Mouse (Mus musculus): ENCODE data around the gene Serp2. TPM values are rescaled to one million over a fixed set of nuclear protein-coding genes. Genes with fewer than 3 reads are reported as not detected.

Serp2 gene
- polyA plus RNA-seq, 1 experiment = 6.1 TPM

DNA sequence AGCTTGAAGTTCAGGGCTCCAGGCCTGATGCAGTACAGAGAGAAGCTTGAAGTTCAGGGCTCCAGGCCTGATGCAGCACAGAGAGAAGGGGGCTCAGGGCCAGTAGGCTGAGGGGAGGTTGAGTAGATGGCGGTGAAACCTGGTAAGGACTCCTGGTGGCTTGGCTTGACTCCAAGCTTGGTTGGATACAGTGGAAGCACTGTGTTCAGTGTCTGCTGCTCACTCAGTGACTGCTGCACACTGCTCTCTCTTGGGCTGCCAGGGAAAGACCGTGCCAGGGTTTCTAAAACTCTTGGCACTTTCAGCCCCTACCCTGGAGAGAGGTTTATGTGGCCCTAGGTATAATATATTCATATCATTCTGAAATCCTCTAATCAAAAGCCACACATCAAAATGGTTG lies 67.6 kb downstream of the Serp2 start:
- H3K27ac ChIP-seq (ENCODE audit: insufficient read depth, low read length) = 0 out of 2 replicates have a peak overlapping the region, but pooled peaks have one; percentile 13
- no peak overlapping the region for H3K4me3 ChIP-seq (ENCODE audit: low read depth, low read length)
- H3K9ac ChIP-seq (ENCODE audit: low read depth, poor library complexity, severe bottlenecking) = no peak overlapping the region
- no peaks in the 10 kb centered on the region for H3K9me3 ChIP-seq (replicated peaks; ENCODE audit: control insufficient read depth, insufficient read depth, low read length, poor library complexity, severe bottlenecking)
- no peaks in the 10 kb centered on the region for H3K36me3 ChIP-seq (ENCODE audit: control insufficient read depth, insufficient read depth, low read length, poor library complexity, severe bottlenecking)
- H3K27me3 ChIP-seq (ENCODE audit: control insufficient read depth, insufficient read depth, low read length, poor library complexity, severe bottlenecking) = no peaks in the 10 kb centered on the region
- H3K4me1 ChIP-seq (ENCODE audit: control insufficient read depth, insufficient read depth, low read length) = peaks cover 3% of the 10 kb centered on the region
- TF ChIP-seq POLR2A (IDR thresholded peaks at IDR 0.05; ENCODE audit: insufficient read depth, low read length) (no peak), CTCF (IDR thresholded peaks at IDR 0.05; ENCODE audit: low read depth, low read length) (no peak), EP300 (IDR thresholded peaks at IDR 0.05; ENCODE audit: insufficient read depth, low read depth, low read length) (no peak)

DNA sequence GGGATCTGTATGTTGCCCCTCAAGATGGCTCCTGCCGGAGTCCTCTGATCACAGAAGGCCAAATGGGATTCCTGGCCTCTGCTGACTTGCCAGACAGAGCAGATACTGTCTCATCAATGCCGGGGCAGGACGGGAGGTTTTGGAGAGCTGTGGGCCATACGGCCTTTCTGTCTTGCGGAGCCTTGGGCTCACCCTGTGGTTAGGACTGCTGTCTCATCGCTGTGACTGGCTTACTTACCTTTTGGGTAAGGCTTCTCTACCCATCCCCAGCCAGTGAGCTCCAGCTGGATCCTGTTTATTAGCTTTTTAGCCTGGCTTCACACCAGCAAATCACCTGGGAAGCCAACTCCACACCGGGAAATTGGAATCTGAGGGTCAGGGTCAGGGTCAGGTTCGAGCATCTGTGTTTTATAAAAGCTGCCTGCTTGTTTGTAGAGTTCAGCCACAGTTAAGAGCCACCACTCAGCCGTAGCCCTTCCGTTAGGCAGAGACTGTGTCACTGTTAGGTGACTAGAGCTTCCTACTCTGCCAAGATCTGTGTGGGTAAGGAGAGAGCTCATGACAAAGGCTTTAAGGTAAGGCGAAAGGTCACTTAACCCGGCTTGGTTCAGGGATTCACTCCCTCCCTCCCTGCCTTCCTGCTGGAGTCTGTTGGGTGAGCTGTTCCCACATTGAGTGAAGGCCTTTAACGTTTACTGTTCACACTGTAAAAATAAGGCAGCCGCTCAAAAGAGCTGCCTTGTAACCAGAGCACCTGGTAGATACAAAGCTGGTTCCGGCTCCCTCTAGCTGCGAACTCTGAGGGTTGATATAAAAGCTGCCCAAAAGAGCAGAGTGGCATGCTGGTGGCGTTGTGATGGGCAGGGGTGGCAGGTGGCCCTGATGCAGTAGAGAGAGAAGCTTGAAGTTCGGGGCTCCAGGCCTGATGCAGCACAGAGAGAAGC lies 68.3 kb downstream of the Serp2 start:
- Histone ChIP-seq H3K27ac (ENCODE audit: insufficient read depth, low read length) (peak overlapping the region; percentile 83), H3K36me3 (ENCODE audit: control insufficient read depth, insufficient read depth, low read length, poor library complexity, severe bottlenecking) (no peaks in the 10 kb centered on the region), H3K9ac (ENCODE audit: low read depth, poor library complexity, severe bottlenecking) (peak overlapping the region; percentile 41), H3K27me3 (ENCODE audit: control insufficient read depth, insufficient read depth, low read length, poor library complexity, severe bottlenecking) (no peaks in the 10 kb centered on the region), H3K9me3 (replicated peaks; ENCODE audit: control insufficient read depth, insufficient read depth, low read length, poor library complexity, severe bottlenecking) (no peaks in the 10 kb centered on the region), H3K4me3 (ENCODE audit: low read depth, low read length) (no peak overlapping the region), H3K4me1 (ENCODE audit: control insufficient read depth, insufficient read depth, low read length) (peaks cover 3% of the 10 kb centered on the region)
- TF ChIP-seq CTCF (IDR thresholded peaks at IDR 0.05; ENCODE audit: low read depth, low read length) (peak; percentile 16), POLR2A (IDR thresholded peaks at IDR 0.05; ENCODE audit: insufficient read depth, low read length) (no peak), EP300 (IDR thresholded peaks at IDR 0.05; ENCODE audit: insufficient read depth, low read depth, low read length) (no peak)

DNA sequence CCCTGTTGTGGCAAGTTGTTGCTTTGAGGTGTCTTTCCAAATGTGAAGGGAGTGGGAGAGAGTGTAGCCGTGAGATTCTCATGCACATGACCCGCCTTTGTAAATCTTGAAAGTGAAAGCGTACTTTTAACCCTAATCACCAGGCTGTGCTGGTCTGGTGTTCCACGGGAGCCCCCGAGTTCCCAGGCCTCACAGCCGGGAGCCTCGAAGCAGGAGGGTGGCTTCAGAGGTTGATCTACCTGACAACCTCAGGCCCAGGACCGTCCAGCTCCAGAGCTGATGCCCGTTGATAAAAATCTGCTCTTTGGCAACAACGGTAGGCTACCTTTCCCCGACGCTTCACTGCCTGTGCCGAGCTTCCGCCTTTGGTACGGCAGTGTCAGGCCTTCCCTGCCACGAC lies 69.1 kb downstream of the Serp2 start:
- TF ChIP-seq CTCF (IDR thresholded peaks at IDR 0.05; ENCODE audit: low read depth, low read length) = no peak
- TF ChIP-seq POLR2A (IDR thresholded peaks at IDR 0.05; ENCODE audit: insufficient read depth, low read length) = no peak
- no peak for TF ChIP-seq EP300 (IDR thresholded peaks at IDR 0.05; ENCODE audit: insufficient read depth, low read depth, low read length)
- peak overlapping the region; percentile 83; the same call in 1 of the 2 replicates for H3K27ac ChIP-seq (ENCODE audit: insufficient read depth, low read length)
- peak overlapping the region; percentile 41 for H3K9ac ChIP-seq (ENCODE audit: low read depth, poor library complexity, severe bottlenecking)
- no peaks in the 10 kb centered on the region for H3K36me3 ChIP-seq (ENCODE audit: control insufficient read depth, insufficient read depth, low read length, poor library complexity, severe bottlenecking)
- H3K4me3 ChIP-seq (ENCODE audit: low read depth, low read length) = no peak overlapping the region
- H3K27me3 ChIP-seq (ENCODE audit: control insufficient read depth, insufficient read depth, low read length, poor library complexity, severe bottlenecking) = no peaks in the 10 kb centered on the region
- no peaks in the 10 kb centered on the region for H3K9me3 ChIP-seq (replicated peaks; ENCODE audit: control insufficient read depth, insufficient read depth, low read length, poor library complexity, severe bottlenecking)
- H3K4me1 ChIP-seq (ENCODE audit: control insufficient read depth, insufficient read depth, low read length) = peaks cover 3% of the 10 kb centered on the region

DNA sequence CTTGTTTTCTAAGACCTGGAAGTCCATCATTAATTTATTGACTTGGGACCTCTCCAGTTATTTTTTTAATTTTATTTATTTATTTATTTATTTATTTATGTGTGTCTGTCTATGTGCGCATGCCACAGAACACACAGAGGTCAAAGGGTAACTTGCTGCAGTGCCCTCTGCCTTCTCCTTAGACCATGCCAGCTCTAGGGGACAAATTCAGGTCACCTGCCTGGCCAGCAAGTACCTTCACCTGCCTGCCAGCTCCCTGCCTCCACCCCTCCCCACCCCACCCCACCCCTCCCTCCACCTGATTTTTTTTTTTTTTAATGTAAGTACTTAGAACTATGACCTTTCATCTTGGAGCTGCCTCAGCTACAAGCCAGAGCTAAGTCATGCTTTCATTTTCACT lies 73.0 kb downstream of the Serp2 start:
- H3K4me1 ChIP-seq (ENCODE audit: control insufficient read depth, insufficient read depth, low read length) = peaks cover 3% of the 10 kb centered on the region

More for the DNA sequence above, 73.0 kb downstream of the Serp2 start:
- Histone ChIP-seq H3K9ac (ENCODE audit: low read depth, poor library complexity, severe bottlenecking) (no peak overlapping the region), H3K27ac (ENCODE audit: insufficient read depth, low read length) (no peak overlapping the region), H3K27me3 (ENCODE audit: control insufficient read depth, insufficient read depth, low read length, poor library complexity, severe bottlenecking) (no peaks in the 10 kb centered on the region), H3K36me3 (ENCODE audit: control insufficient read depth, insufficient read depth, low read length, poor library complexity, severe bottlenecking) (no peaks in the 10 kb centered on the region), H3K4me3 (ENCODE audit: low read depth, low read length) (no peak overlapping the region), H3K9me3 (replicated peaks; ENCODE audit: control insufficient read depth, insufficient read depth, low read length, poor library complexity, severe bottlenecking) (no peaks in the 10 kb centered on the region)
- no peak for TF ChIP-seq EP300 (IDR thresholded peaks at IDR 0.05; ENCODE audit: insufficient read depth, low read depth, low read length)
- no peak for TF ChIP-seq POLR2A (IDR thresholded peaks at IDR 0.05; ENCODE audit: insufficient read depth, low read length)
- no peak for TF ChIP-seq CTCF (IDR thresholded peaks at IDR 0.05; ENCODE audit: low read depth, low read length)

Other genes starting within 250 kb of the Serp2 start
- 258 and 261 TPM in 2 replicates for gene Tsc22d1, start 141.9 kb downstream of the Serp2 start, polyA plus RNA-seq (2011; ENCODE audit: insufficient read depth, insufficient read length, low read depth, missing spikeins)